7 mouse cellular contexts compared by ENCODE assay signal in the genomic region with DNA sequence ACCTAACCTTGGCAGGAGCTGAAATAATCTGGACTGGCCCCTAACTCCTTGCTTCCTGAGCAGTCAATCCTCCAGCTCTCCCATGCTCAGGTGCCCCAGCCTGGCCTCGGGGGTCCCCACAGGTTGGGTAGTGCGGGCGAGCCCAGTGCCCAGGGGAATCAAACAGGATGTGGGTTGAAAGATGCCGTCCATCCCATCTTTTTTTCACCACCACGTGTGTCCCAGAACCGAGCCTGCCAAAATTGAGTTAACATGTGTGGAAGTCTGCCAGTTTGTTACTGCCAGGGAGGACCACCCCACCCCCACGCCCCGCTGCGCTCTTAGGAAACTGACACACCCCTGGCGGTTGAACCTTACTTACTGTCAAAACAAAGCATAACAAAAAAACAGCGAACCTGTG. TPM values are rescaled to one million over a fixed set of nuclear protein-coding genes. Genes with fewer than 3 reads are reported as not detected.
DNase-seq lines count a peak whose midpoint lies in the region; ATAC-seq and TF ChIP-seq lines count a peak whose summit lies in the region.

No protein-coding gene starts in this region.

- TF ChIP-seq CTCF in forebrain, postnatal 0 days (IDR thresholded peaks at IDR 0.05; ENCODE audit: low read depth) = no peak
- TF ChIP-seq CTCF in stomach, postnatal 0 days (IDR thresholded peaks at IDR 0.05; ENCODE audit: low read depth) = peak; percentile 28

- H3K4me1 ChIP-seq in forebrain, postnatal 0 days (ENCODE audit: insufficient read depth) = no peaks in the 10 kb centered on the region
- H3K4me1 ChIP-seq in kidney, embryonic 16.5 days (ENCODE audit: insufficient read depth, low read length) = peaks cover 10% of the 10 kb centered on the region
- H3K4me1 ChIP-seq in stomach, postnatal 0 days (replicated peaks; ENCODE audit: control insufficient read depth, insufficient read depth) = no peaks in the 10 kb centered on the region

- ATAC-seq in forebrain, postnatal 0 days = no peak
- ATAC-seq in kidney, embryonic 16.5 days (ENCODE audit: low FRiP score, low TSS enrichment) = peak; percentile 46
- ATAC-seq in megakaryocyte, adult 5-6 weeks (ENCODE audit: poor library complexity, severe bottlenecking) = peak; percentile 13; the same call in 1 of the 2 replicates
- 0 out of 2 replicates have a peak, but pooled peaks have one; percentile 5 for ATAC-seq in stomach, postnatal 0 days (ENCODE audit: low FRiP score, low TSS enrichment)

- H3K27me3 ChIP-seq in forebrain, postnatal 0 days (ENCODE audit: insufficient read depth, low read length) = peaks cover 17% of the 10 kb centered on the region
- H3K27me3 ChIP-seq in kidney, embryonic 16.5 days (ENCODE audit: insufficient read depth, low read length) = peaks cover 31% of the 10 kb centered on the region
- H3K27me3 ChIP-seq in stomach, postnatal 0 days (ENCODE audit: control insufficient read depth, insufficient read depth, low read length) = peaks cover 2% of the 10 kb centered on the region; the same call in 1 of the 2 replicates

- H3K36me3 ChIP-seq in forebrain, postnatal 0 days (ENCODE audit: insufficient read depth) = no peaks in the 10 kb centered on the region
- H3K36me3 ChIP-seq in kidney, embryonic 16.5 days (ENCODE audit: insufficient read depth, low read length) = no peaks in the 10 kb centered on the region
- no peaks in the 10 kb centered on the region for H3K36me3 ChIP-seq in stomach, postnatal 0 days (ENCODE audit: control insufficient read depth, insufficient read depth, low read length)

- H3K9me3 ChIP-seq in forebrain, postnatal 0 days (ENCODE audit: low read length) = no peaks in the 10 kb centered on the region
- H3K9me3 ChIP-seq in kidney, embryonic 16.5 days (ENCODE audit: low read length) = no peaks in the 10 kb centered on the region
- no peaks in the 10 kb centered on the region for H3K9me3 ChIP-seq in stomach, postnatal 0 days (ENCODE audit: control insufficient read depth, low read length)

- 5% methylated on average over 11 of the region's 11 CpGs for WGBS in forebrain, postnatal 0 days
- WGBS in kidney, embryonic 16.5 days = 2% methylated on average over 11 of the region's 11 CpGs
- WGBS in stomach, postnatal 0 days = 6% methylated on average over 11 of the region's 11 CpGs

- peak overlapping the region; percentile 51 for H3K4me3 ChIP-seq in forebrain, postnatal 0 days (ENCODE audit: low read depth, low read length)
- H3K4me3 ChIP-seq in kidney, embryonic 16.5 days (ENCODE audit: low read length) = peak overlapping the region; percentile 64
- H3K4me3 ChIP-seq in stomach, postnatal 0 days (ENCODE audit: low read depth, low read length) = peak overlapping the region; percentile 62

- no peak overlapping the region for H3K27ac ChIP-seq in forebrain, postnatal 0 days (ENCODE audit: low read depth, low read length)
- no peak overlapping the region for H3K27ac ChIP-seq in kidney, embryonic 16.5 days (ENCODE audit: low read length)
- no peak overlapping the region for H3K27ac ChIP-seq in stomach, postnatal 0 days (replicated peaks)

- peak overlapping the region; percentile 53 for H3K4me2 ChIP-seq in forebrain, postnatal 0 days (ENCODE audit: low read depth)
- H3K4me2 ChIP-seq in kidney, embryonic 16.5 days (replicated peaks; ENCODE audit: low read depth, low read length) = peak overlapping the region; percentile 85
- H3K4me2 ChIP-seq in stomach, postnatal 0 days (replicated peaks; ENCODE audit: low read depth) = peak overlapping the region; percentile 86

- no peak for TF ChIP-seq EP300 in stomach, postnatal 0 days (optimal IDR thresholded peaks at IDR 0.05)

- peak; percentile 31 to 55 for DNase-seq in CD8-positive naive resting alpha-beta T cell, adult 2 months (ENCODE audit: low read depth in 2 of 2, low spot score in 2 of 2)
- DNase-seq in R1 (ENCODE audit: low read depth, low spot score) = peak; percentile 48
- DNase-seq in forebrain, postnatal 0 days = peak; percentile 46
- DNase-seq in stomach, postnatal 0 days (ENCODE audit: low spot score) = no peak
- DNase-seq in cerebellum, adult 9-11 months = no peak

- 0 out of 2 replicates have a peak overlapping the region, but pooled peaks have one; percentile 49 for H3K9ac ChIP-seq in forebrain, postnatal 0 days
- H3K9ac ChIP-seq in kidney, embryonic 16.5 days (replicated peaks; ENCODE audit: low read length) = peak overlapping the region; percentile 68
- H3K9ac ChIP-seq in stomach, postnatal 0 days (ENCODE audit: low read length) = peak overlapping the region; percentile 74

RNA-seq across cellular contexts. Expression of gene Il17ra, which starts 0.8 kb away (rescaled TPM):
- total RNA-seq in forebrain, postnatal 0 days (2014; rRNA removed) = 2.5 and 4.2 TPM in 2 replicates
- polyA plus RNA-seq in forebrain, postnatal 0 days (2015; fragmentation: Nextera tagmentation; extraction: Ambion mirVana) = 3.2 and 3.4 TPM in 2 replicates
- 4.6 and 5.1 TPM in 2 replicates for polyA plus RNA-seq in kidney, embryonic 16.5 days (2015; fragmentation: Nextera tagmentation; extraction: Ambion mirVana)
- total RNA-seq in megakaryocyte, adult 5-6 weeks (2015) = 93.8 and 108 TPM in 2 replicates
- 76.6 and 79.8 TPM in 2 replicates for total RNA-seq in megakaryocyte, adult 5-6 weeks (2017)
- polyA plus RNA-seq in stomach, postnatal 0 days (2015; fragmentation: Nextera tagmentation; extraction: Ambion mirVana) = 3.5 and 4.2 TPM in 2 replicates

RNA-seq across cellular contexts. Expression of gene Tmem121b, which starts 29.7 kb away (rescaled TPM):
- total RNA-seq in forebrain, postnatal 0 days (2014; rRNA removed) = 26.1 and 27.6 TPM in 2 replicates
- 2.7 and 3.0 TPM in 2 replicates for polyA plus RNA-seq in forebrain, postnatal 0 days (2015; fragmentation: Nextera tagmentation; extraction: Ambion mirVana)
- polyA plus RNA-seq in kidney, embryonic 16.5 days (2015; fragmentation: Nextera tagmentation; extraction: Ambion mirVana) = 0.04 TPM in 2 replicates
- 0.05 TPM in 1 of 2 replicates, not detected in the other for total RNA-seq in megakaryocyte, adult 5-6 weeks (2015)
- not detected in 2 replicates for total RNA-seq in megakaryocyte, adult 5-6 weeks (2017)
- 0.02 TPM in 2 replicates for polyA plus RNA-seq in stomach, postnatal 0 days (2015; fragmentation: Nextera tagmentation; extraction: Ambion mirVana)

Comparison
In these comparisons a context has a peak if more than half of its experiments do, and no peak if none do; other contexts are left out.
1. DNase-seq: peak in CD8-positive naive resting alpha-beta T cell, adult 2 months (2 of 2), R1 (single experiment) and forebrain, postnatal 0 days (single experiment); none in stomach, postnatal 0 days (single experiment) and cerebellum, adult 9-11 months (single experiment).
2. Peak in every context shown above with its lines, with median percentiles within 50 percentile points of each other: H3K4me2 ChIP-seq, H3K4me3 ChIP-seq and H3K9ac ChIP-seq.